9 mouse cellular contexts compared by ENCODE assay signal in genomic region chr13:71375909-71376606, GRCm38 (mm10).
DNase-seq lines count a peak whose midpoint lies in the region; ATAC-seq and TF ChIP-seq lines count a peak whose summit lies in the region.
"Had no signal": no experiment of that assay in that cellular context is flagged by ENCODE, and none has a peak within 500 bp of the region (broad histone marks: within the 10 kb centered on the region; RNA-seq: fewer than 3 reads in every experiment).

No protein-coding gene starts in this region.

- no peak for TF ChIP-seq CTCF in kidney, postnatal 0 days (IDR thresholded peaks at IDR 0.05; ENCODE audit: low read depth)

- no peaks in the 10 kb centered on the region for H3K9me3 ChIP-seq in kidney, postnatal 0 days (replicated peaks; ENCODE audit: low read length)
- H3K9me3 ChIP-seq in liver, embryonic 11.5 days (ENCODE audit: control insufficient read depth, low read length) = no peaks in the 10 kb centered on the region

- no peaks in the 10 kb centered on the region for H3K36me3 ChIP-seq in kidney, postnatal 0 days (ENCODE audit: insufficient read depth, low read length)
- no peaks in the 10 kb centered on the region for H3K36me3 ChIP-seq in liver, embryonic 11.5 days (ENCODE audit: control insufficient read depth, insufficient read depth, low read length)

- no peak for ATAC-seq in kidney, postnatal 0 days (replicated peaks; ENCODE audit: low FRiP score, low read depth)
- no peak for ATAC-seq in liver, embryonic 11.5 days (replicated peaks; ENCODE audit: low FRiP score)
- no peak for ATAC-seq in CD4-positive, CD25-positive, alpha-beta regulatory T cell, adult 4 months

- H3K9ac ChIP-seq in kidney, postnatal 0 days (ENCODE audit: low read depth, low read length) = no peak overlapping the region
- H3K9ac ChIP-seq in liver, embryonic 11.5 days (ENCODE audit: low read depth, low read length) = no peak overlapping the region

- H3K27ac ChIP-seq in kidney, postnatal 0 days = no peak overlapping the region; the same call in 1 of the 2 replicates
- no peak overlapping the region for H3K27ac ChIP-seq in liver, embryonic 11.5 days (ENCODE audit: low read depth, low read length)

- H3K4me3 ChIP-seq in kidney, postnatal 0 days (replicated peaks; ENCODE audit: low read depth, low read length) = no peak overlapping the region
- no peak overlapping the region for H3K4me3 ChIP-seq in liver, embryonic 11.5 days (ENCODE audit: low read depth, low read length)
- H3K4me3 ChIP-seq: megakaryocyte, embryonic 14.5 days had no signal

- no peaks in the 10 kb centered on the region for H3K27me3 ChIP-seq in kidney, postnatal 0 days (ENCODE audit: insufficient read depth, low read length)
- H3K27me3 ChIP-seq in liver, embryonic 11.5 days (replicated peaks; ENCODE audit: control insufficient read depth, insufficient read depth, low read length) = no peaks in the 10 kb centered on the region
- H3K27me3 ChIP-seq: megakaryocyte, embryonic 14.5 days had no signal

- DNase-seq in kidney, postnatal 0 days (ENCODE audit: low spot score) = peak; percentile 68
- no peak for DNase-seq in kidney, postnatal 36 days
- DNase-seq in brain, embryonic 18.5 days (ENCODE audit: low read depth, low spot score) = peak; percentile 24
- DNase-seq in gastrocnemius, postnatal 25 days = peak; percentile 30
- DNase-seq in layer of hippocampus, adult 9-10 months (ENCODE audit: low spot score) = peak; percentile 32
- DNase-seq in right cerebral cortex, postnatal 10 days (ENCODE audit: low spot score in 2 of 2) = peak; percentile 33 to 56
- no peak for DNase-seq in liver, embryonic 11.5 days (ENCODE audit: low spot score)

- WGBS in kidney, postnatal 0 days = 42% methylated on average over 9 of the region's 9 CpGs
- 80% methylated on average over 9 of the region's 9 CpGs for WGBS in liver, embryonic 11.5 days

- H3K4me1 ChIP-seq in kidney, postnatal 0 days (replicated peaks; ENCODE audit: insufficient read depth, low read length) = no peaks in the 10 kb centered on the region
- H3K4me1 ChIP-seq in liver, embryonic 11.5 days (replicated peaks; ENCODE audit: control insufficient read depth, insufficient read depth, low read length) = no peaks in the 10 kb centered on the region

- no peak overlapping the region for H3K4me2 ChIP-seq in kidney, postnatal 0 days (ENCODE audit: low read length)
- H3K4me2 ChIP-seq in liver, embryonic 11.5 days = no peak overlapping the region

Comparison
In these comparisons a context has a peak if more than half of its experiments do, and no peak if none do; other contexts are left out.
1. DNase-seq: peak in kidney, postnatal 0 days (single experiment), brain, embryonic 18.5 days (single experiment), gastrocnemius, postnatal 25 days (single experiment), layer of hippocampus, adult 9-10 months (single experiment) and right cerebral cortex, postnatal 10 days (2 of 2); none in kidney, postnatal 36 days (0 of 2) and liver, embryonic 11.5 days (single experiment).